Mouse (Mus musculus) olfactory bulb, adult 2 months (tissue): ENCODE data around the gene Map3k12.

Source experiments
- CTCF ChIP-seq: fragments of 200-500 bp; IDR thresholded peaks from 2 replicates; pipeline ENCODE4 v1.5.1; 2012; ENCODE audit warnings: low read depth, mild to moderate bottlenecking, low read length, moderate library complexity; ENCODE audit not compliant: insufficient read depth
- POLR2A ChIP-seq: fragments of 200-500 bp; IDR thresholded peaks from 2 replicates; pipeline ENCODE4 v1.6.1; 2012; ENCODE audit warnings: mild to moderate bottlenecking, low read depth, low read length, moderate library complexity; ENCODE audit not compliant: insufficient read depth

DNA sequence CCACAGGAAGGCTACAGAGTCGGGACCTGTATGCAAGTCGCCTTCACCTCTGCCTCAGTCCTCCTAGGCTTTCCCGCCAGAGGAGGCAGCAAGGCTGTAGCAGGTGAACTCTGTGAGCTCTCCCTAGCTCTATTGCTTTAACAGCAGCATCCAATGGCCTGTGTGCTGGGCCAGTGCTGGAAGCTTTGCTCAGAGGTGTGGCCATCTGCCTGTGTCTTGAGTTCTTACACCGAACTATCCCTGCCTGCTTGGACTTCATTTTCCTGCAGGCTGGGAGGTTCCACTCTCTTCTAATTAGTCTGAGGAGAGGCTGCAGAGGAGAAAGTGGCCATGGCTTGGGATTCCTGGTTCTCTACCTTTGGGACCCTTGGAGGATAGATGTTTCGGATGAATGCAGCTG, 4.9 kb downstream of the Map3k12 start:
- no peak for TF ChIP-seq CTCF
- no peak for TF ChIP-seq POLR2A
